Mouse (Mus musculus) frontal cortex, postnatal 36 days (tissue): ENCODE results near the gene Carm1.
A peak's percentile ranks its signal among the peaks of the same experiment; 100 is the strongest.

Experiments used
- DNase-seq, 2 experiments: peaks; one replicate each; pipeline ENCODE4 v3.0.0; 2022; ENCODE audit warnings: low spot score in 2 of 2

The Carm1 gene

DNA sequence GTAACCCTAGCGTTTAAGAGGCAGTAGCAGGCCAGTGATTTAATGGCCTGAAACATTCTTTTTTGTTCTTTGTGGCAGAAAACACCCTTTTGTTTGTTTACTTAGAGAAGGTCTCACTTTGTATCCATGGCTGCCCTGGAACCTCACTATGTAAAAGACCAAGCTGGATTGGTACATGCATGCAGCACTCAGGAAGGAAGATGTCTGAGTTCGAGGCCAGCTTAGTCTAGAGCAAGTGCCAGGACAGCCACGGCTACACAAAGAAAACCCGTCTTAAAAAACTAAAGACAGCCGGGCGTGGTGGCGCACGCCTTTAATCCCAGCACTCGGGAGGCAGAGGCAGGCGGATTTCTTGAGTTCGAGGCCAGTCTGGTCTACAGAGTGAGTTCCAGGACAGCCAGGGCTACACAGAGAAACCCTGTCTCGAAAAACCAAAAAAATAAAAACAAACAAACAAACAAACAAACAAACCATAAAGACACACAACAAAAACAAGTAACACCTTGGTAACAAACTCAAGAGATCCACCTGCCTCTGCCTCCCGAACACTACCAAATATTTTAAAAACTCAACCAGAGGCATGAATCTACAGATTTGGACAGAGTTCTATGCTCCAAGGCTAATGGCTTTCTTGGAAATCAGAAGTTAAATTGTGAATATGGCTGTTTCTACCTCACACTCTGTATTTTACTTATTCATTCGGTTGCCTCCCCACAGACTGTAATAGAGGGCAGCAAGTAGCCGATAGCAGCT, 68.3 kb downstream of the Carm1 start:
- DNase-seq: no peak

DNA sequence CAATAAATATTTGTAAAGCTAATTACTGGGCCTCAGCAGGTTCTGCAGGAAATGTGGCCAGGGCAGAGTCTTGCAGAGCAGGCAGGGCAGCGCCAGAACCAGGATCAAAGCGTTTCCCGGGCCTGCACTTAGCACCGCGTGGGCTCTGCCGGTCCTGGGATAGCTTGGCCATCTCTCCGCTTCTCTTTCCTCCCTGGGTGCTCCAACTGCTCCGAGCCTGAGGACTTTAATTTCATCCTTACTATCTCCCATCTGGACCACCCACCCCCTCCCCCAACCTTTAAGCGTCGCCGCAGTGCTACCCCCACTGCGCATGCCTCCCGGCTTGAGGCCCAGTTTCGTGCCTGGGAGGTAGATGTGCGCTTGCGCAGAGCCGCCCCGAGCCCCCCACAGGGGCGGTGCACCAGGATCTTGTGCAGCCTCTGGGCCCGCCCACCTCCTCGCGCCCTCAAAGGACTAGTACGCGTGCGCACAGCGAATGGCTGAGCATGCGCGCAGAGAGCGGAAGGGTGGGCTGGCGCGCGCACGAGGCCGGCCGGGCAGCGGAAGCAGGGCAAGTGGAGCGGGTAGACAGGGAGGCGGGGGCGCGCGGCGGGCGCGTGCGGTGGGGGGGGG, 69.0 kb downstream of the Carm1 start, which contains the start of gene Smarca4:
Gene Smarca4 (plus strand): TSS at position 553 of the 615 bp plus-strand sequence.
- peak; percentile 100 for DNase-seq

DNA sequence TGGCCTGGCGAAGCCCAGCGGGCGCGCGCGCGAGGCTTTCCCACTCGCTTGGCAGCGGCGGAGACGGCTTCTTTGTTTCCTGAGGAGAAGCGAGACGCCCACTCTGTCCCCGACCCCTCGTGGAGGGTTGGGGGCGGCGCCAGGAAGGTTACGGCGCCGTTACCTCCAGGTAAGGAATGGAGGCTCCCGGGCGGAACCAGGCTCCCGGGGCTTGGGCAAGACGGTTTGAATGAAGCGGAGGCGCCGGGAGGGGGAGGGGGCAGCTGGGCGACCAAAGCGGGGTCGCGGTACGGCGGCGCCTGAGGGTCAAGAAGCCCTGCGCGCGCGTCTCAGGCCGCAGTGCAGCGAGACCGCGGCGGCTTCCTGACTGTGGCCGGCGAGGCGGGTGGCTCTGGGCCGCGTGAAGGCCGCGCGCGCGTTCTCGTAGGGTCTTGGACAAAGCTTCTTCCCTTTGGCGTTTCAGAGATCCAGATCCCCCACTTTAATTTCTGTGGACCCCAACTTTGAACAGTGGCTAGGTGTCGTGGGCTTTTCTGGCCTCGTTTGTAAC, 69.6 kb downstream of the Carm1 start:
- peak; percentile 81 to 84 for DNase-seq

DNA sequence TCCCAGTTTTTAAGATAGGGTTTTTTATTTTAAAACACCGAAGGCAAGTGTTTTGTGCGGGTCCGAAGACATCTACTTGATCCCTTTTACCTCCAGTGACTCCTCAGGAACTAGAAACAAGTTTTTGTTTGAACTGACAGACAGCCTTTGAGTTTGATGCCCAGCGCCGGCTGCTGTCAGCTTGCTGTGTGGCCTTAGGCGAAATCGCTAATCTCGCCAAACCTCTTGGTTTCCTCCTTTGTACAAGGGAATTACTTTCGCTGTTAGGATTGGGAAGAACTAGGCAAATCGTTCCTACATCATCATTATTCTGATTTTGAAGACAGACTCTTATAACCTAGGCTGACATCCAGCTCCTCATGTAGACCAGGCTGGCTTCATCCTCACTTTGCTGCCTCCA, 70.4 kb downstream of the Carm1 start:
- no peak for DNase-seq

DNA sequence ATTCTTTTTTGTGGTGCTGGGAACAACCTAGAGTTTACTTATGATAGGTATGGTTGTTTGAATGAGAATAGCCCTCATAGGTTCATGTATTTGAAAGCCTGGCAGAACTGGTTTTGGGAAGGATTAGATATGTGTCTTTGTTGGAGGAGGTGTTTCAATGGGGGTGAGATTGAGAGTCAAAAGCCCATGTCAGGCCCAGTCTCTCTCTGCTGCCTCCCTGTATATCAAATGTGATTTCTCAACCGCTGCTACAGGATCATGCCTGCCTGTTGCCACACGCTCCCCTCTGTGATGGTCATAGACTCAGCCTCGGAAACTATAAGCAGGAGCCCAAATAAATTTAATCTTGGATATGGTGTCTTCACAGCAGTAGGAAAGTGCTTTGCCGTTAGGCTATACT, 73.5 kb downstream of the Carm1 start:
- DNase-seq: no peak

DNA sequence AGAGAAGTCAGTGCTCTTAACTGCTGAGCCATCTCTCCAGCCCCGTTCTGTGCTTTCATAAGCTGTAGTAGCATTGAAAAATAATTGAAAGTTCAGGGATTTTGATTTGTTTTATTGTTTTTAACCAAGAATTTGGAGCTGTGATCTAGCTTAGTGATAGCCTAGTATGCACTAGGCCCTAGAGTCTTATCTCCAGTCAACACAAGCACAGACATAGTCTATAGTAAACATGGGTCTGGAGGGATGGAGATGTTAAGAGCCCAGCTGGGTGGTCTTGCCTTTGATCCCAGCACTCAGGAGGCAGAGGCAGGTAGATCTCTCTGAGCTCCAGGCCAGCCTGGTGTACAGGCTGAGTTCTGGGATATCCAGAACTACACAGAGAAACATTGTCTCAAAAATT, 76.0 kb downstream of the Carm1 start:
- no peak for DNase-seq

DNA sequence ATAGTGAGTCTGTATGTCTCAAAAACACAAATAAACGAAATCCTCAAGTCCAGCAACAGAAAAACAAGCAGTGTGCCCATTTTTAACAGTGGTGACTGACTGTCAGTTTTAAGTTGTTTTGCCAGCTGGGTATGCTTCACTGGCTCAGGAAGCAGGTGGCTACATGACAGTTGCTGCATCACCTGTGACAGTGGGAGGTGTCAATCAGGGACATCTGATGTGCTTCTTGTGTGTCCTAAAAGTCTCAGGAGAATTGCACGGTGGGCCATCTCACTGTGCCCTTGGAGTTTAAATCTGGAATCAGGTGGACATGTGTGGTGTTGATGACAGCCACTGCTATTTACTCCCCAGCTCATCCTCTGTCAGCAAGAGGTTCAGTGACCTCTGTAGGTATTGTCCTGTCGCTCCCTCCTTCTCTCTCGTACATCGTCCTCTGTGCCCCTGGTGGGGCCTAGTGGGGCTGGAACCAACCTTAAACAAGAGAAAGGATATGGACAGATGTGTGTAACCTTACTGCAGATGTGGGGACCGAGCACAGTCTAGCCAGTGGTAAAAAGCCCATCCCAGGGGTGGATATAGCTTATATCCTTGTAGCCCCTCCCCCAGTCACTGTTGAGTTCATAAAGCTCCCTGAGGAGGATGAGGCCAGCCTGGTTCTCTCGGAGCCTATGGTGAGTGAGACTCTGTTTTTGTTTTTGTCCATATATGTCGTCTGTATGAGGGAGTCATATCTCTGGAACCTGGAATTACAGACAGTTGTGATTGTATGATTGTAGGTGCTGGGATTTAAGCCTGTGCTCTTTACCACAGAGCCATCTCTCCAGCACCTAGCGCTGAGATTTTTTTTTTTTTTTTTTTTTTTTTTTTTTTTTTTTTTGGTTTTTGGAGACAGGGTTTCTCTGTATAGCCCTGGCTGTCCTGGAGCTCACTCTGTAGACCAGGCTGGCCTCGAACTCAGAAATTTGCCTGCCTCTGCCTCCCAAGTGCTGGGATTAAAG, 78.9 kb downstream of the Carm1 start:
- no peak for DNase-seq

DNA sequence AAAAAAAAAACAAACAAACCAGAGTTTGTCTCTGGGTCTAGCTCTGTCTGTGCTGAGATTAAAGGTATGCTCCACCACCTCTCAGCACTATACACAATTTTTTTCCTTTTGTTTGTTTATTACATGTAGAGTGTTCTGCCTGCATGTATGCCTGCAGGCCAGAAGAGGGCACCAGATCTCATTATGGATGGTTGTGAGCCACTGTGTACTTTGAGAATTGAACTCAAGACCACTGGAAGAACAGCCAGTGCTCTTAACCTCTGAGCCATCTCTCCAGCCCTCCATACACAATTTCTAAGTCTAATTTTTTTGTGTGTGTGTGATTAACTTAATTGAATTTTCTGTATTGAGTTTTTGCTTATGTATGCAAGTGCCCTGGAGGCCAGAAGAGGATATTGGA, 79.9 kb downstream of the Carm1 start:
- DNase-seq: no peak

DNA sequence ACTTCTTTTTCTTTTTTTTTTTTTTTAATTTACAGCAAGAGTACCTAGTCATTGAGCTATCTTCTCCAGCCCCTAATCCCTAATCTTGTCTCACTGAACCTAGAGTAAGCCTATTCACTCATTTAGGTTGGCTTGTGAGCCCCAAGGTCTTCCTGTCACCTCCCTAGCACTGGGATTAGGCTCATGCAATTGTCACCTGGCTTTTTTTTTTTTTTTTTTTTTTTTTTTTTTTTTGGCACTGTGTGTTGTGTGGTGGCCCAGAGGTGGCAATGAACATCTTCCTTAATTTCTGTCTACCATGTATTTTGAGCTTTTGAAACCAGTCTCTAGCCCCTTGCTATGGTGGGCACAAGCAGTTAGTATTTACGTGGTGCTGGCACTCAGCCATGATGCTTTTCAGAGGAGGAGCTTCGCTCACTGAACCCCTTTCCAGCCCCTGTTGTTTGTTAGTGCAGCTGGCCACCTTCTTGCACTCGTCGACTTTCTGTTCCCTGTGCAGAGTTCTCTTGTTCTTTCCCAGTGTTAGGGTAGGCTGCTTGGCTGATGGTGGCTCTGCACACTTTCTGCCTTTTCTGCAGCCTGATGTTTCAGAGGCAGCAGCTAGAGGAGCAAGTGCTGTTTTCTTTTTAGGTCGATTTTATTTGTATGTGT, 80.6 kb downstream of the Carm1 start:
- DNase-seq: no peak

DNA sequence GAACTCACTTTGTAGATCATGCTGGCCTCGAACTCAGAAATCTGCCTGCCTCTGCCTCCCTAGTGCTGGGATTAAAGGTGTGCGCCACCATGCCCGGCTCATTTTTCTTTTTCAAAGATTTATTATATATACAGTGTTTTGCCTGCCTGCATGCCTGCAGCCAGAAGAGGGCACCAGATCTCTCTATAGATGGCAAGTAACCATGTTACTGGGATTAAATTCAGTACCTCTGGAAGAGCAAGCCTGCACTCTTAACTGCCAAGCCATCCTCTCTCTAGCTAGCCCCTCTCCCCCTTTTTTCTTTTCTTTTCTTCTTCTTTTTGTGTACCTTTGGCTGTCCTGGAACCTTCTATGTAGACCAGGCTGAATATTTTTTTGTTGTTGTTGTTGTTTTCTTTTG, 84.0 kb downstream of the Carm1 start:
- DNase-seq: peak in 1 of 2 experiments; percentile 62

DNA sequence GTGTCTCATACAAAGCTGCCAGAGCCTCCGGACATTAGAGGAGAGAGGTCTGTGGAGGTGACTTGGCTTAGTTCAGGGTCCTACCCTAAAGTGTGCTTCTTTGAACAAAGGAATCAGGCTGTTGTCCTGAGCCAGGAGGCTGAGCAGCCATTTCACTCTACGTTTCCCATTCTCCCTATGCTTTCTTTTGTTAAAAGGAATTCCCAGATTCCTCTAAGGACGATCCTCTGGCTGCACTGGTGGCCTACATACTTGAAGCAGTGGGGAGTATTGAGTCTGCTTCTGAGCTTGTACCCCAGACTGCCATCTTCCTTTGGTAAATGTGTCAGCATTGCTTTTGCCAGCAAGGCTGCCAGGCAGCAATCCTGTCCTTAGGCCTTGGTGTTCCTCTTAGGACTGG, 86.4 kb downstream of the Carm1 start:
- no peak for DNase-seq

DNA sequence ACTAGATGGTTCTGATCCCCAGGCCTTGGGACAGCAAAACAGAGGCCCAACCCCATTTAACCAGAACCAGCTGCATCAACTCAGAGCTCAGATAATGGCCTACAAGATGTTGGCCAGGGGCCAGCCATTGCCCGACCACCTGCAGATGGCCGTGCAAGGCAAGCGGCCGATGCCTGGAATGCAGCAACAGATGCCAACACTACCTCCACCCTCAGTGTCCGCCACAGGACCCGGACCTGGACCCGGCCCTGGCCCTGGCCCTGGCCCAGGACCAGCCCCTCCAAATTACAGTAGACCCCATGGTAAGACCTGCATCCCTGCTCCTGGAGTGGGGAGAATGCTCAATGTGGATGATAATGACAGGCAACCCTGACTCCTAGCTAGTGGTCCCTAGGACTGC, 88.9 kb downstream of the Carm1 start:
- no peak for DNase-seq

DNA sequence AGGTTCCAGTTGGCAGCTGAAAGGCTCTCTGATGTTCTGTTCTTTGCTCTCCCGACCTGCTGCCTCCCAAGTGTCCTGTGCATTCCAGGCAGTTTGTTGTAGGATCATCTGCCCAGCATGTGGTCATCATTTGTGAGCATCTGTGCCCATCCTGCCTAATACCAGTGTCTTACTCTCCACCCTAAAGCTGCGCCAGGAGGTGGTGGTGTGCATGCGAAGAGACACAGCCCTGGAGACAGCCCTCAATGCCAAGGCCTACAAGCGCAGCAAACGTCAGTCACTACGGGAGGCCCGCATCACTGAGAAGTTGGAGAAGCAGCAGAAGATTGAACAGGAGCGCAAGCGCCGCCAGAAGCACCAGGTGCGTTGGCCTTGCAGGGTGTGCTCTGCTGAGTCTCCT, 92.3 kb downstream of the Carm1 start:
- no peak for DNase-seq
